Mouse (Mus musculus) gastrocnemius, adult 18-20 months (tissue): ENCODE measurements at regions not wholly inside any gene's neighbourhood (a gene's known extent, or its start where the extent isn't known, plus 50 kb on each side); places are given as distances from the start of the nearest gene placed in this dataset.
A peak's percentile ranks its signal among the peaks of the same experiment; 100 is the strongest.

Experiments used
- DNase-seq: peaks from one replicate; pipeline ENCODE4 v3.0.0; 2021; ENCODE audit warnings: low spot score

DNA sequence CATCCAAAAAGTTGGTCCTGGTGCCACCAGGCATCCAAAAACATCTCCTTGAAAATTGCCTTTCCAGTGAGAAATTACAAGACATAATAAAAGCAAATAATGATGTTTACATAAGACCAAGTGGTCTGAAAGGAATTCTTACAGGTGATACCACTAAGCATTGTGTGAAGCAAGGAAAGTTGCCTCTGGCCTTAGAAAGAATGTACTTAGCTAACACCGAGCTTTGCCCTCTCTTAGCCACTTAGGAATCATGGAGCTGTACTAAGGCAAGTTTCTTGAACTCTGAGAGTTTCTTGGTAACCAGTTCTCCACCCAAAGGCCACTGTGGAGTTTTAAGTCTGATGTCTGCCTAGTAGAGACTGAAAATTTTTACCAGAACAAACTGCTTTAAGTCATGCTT, 359.4 kb upstream of the Cdh11 start:
- DNase-seq = no peak

- no peak for DNase-seq
Measured at GRCm38 (mm10) chr8:103148013-103148412, 362.6 kb upstream of the Cdh11 start.

- DNase-seq = no peak
Measured at GRCm38 (mm10) chr8:103148447-103148846, 363.0 kb upstream of the Cdh11 start.

DNA sequence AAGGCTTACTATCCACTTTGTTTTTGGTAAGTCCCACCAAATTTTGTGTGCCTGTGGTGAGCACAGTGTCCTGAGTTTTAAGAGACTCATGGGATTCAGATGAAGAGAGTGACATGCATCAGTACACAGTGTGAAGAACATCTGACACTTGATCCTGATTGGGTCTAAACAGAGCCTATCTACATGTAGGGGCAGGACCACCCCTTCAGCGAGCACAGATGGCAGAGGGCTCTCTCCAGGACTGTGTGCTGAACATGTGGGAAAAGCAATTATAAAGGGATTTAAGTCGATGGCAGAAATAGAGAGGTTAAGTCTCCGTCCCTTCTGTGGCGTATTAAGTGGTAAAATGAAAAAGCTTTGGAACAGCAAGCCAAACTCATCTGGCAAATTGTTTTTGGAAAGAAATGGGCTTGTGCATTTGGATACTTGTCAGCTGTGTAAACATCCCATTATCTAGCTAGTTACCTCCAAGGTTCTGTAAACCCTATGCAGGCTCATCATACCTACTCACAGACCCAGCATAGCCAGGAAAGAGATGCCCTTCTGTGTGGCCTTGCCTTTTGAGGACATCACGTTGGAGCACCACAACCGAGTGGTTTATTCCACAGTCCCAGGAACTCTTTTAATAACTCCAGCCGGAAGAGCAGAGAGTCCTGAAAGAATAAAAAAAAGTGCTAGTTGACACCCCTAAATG, 381.3 kb upstream of the Cdh11 start:
- DNase-seq = no peak

DNA sequence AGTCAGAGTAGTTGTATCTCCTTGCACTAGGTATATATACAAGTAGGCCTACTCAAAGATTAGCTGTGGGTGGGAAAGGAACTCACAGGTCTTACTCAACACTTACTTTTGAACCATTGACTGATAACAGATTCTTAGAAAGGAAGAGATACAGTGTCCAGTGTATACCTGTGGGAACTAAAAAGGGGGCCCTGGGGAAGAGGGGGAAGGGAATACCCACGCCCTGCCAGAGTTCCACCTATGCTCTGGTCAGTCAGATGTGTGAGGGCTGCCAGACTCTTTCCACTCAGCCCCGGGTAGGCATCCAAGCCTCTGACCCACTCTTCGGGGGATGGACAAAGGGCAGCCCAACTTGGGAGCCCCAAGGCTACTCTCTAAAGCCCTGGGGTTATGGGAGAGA, 387.9 kb upstream of the Cdh11 start:
- DNase-seq = no peak

- DNase-seq = no peak
Measured at GRCm38 (mm10) chr8:103173803-103174429, 388.5 kb upstream of the Cdh11 start.

GRCm38 (mm10) chr8:103180661-103181060, 395.2 kb upstream of the Cdh11 start:
- no peak for DNase-seq

DNA sequence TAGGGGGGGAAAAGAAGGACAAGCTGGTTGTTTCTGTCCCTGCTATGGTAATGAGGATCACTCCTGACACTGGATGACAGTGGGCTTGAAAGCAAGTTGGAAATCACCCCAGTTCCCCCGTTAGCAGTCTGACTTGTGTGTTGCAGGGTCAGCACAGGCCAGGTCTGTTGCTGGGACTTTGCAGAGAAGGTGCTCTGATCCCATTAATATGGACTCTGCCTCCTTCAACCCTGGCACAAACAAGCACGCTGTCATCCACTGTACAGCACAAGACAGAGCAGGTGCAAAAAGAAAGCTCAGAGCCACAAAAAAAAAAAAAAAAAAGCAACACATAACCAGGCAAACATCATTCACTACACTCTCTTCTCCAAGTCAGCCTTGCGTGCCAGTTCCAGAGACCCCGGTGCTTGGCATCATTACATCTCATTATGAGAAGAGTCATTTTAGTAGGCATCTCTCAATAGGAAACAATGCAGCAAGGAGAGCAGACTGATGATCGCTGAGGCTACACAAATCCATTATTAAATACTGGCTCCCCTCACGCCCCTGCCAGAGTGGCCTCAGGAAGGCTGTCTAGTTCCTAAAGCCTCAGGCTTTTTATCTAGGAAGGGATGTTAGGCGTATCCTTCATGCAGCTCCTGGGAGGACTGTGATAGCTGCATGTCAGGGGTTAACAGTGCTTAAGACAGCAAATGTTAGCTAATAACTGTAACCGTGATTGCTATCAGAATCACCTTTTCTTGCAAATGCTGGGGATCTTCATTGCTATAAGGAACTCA, 403.5 kb upstream of the Cdh11 start:
- DNase-seq = no peak

DNA sequence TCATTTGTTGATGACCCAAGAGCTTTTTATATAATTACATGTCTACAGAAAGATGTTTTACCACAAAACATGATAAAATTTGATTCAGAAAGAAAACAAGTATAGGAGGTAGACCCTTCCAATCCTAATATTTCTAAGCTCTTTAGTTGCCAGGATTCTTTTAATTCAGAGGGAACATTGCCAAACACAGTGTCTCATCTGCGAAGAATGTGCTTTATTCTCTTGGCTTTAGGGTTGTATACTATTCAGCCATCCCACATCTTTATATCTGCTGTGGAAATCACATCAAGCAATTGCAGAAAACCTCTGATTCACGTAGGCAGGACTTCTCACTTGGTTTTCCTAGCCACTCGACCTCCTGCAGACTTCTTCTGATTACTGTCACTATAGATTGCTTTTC, 412.8 kb upstream of the Cdh11 start:
- no peak for DNase-seq

GRCm38 (mm10) chr8:103199696-103200615, 414.5 kb upstream of the Cdh11 start:
- no peak for DNase-seq

DNA sequence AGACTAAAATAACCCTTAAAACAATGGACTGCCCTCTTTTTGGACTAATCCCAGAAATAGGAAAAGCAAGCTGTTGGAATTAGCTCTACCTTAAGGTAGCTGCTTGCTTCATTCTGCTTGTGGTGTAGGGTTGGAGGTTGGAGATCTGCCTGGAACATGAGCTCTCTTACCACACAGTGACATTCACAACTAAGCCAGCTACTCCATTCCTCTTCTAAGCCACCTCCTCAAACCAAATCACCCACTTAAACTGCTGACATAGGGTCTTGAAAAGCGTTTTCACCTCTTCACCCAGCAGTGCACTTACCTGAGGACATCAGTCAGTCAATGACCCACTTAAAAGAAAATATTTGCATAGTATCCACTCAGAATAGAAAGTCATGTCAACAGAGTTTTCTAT, 418.3 kb upstream of the Cdh11 start:
- no peak for DNase-seq

GRCm38 (mm10) chr8:103214606-103215005, 429.2 kb upstream of the Cdh11 start:
- DNase-seq = no peak

GRCm38 (mm10) chr8:103230741-103231475, 445.5 kb upstream of the Cdh11 start:
- DNase-seq = no peak

GRCm38 (mm10) chr8:103234374-103234773, 448.9 kb upstream of the Cdh11 start:
- DNase-seq = no peak

GRCm38 (mm10) chr8:103235614-103236013, 450.2 kb upstream of the Cdh11 start:
- DNase-seq = peak; percentile 12

GRCm38 (mm10) chr8:103238456-103238970, 453.1 kb upstream of the Cdh11 start:
- DNase-seq = no peak

- DNase-seq = no peak
Measured at GRCm38 (mm10) chr8:103244169-103244568, 458.7 kb upstream of the Cdh11 start.

GRCm38 (mm10) chr8:103244658-103245057, 459.2 kb upstream of the Cdh11 start:
- DNase-seq = no peak

DNA sequence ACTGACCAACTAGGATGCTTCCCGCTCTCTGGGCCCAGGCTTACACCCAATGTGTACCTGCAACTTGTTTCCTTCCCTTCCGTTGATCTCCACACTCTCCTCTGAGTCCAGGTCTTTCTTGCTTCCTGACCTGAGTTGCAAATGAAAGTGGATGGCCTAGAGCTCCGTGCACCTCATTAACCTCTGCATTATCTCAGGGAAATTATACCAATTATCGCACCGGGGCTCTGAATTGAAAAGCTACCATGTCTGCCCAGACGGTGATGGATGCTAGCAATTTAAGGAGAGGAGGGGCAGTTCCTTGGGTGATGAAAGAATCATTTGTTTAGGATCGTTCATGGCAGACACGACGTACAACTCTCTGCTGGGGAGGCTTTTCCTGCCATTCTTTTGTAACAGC, 460.4 kb upstream of the Cdh11 start:
- no peak for DNase-seq

- DNase-seq = no peak
Measured at GRCm38 (mm10) chr8:103261236-103261635, 475.8 kb upstream of the Cdh11 start.

DNA sequence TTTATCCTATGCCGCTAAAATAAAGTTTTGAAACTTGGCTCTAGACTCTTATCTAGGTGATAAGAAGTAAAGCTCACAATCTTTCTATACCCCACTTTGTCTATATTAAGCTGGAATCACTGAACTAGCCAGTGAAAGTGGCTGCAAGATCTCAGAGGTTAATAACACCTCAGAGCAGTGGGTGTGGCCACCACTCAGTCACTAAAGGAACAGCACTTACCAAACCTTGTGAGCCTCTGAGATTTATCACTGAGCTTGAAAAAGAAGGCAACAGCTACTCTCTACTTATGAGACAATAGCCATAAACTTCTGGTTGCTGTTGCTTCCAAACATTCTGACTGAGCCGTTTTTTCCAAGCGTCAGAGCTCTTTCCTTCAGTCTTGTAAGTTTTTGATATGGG, 484.6 kb upstream of the Cdh11 start:
- no peak for DNase-seq
